Mouse (Mus musculus): ENCODE data around the gene Pygl. TPM values are rescaled to one million over a fixed set of nuclear protein-coding genes. Genes with fewer than 3 reads are reported as not detected.
"Not testable (repeated sequence)": the region's sequence is repeated elsewhere in the genome, so short reads cannot be mapped to it uniquely, and the experiment has no call there.

Pygl gene
- polyA plus RNA-seq, 1 experiment from 2014 or later: 0.03 TPM

GRCm38 (mm10) chr12:70161057-70161456, 70.2 kb downstream of the Pygl start:
- in situ Hi-C loops (cut with MboI; ENCODE audit: low pct_unique_long_range_greater_than_20kb): no loop called here
- CTCF ChIA-PET: no interaction called here

GRCm38 (mm10) chr12:70157292-70158066, 73.8 kb downstream of the Pygl start:
- DNase-seq (ENCODE audit: low read depth, low spot score) (peak; percentile 24), ATAC-seq (no peak)
- POLR2A ChIA-PET: interaction anchor here (0.6 kb wide), 1 partner anchor 915 kb away, joined by 4 read pairs; no protein-coding TSS in a partner anchor
- no peaks in the 10 kb centered on the region for H3K27me3 ChIP-seq
- in situ Hi-C loops (cut with MboI; ENCODE audit: low pct_unique_long_range_greater_than_20kb): no loop called here
- CTCF ChIA-PET: no interaction called here
- no peak for TF ChIP-seq CTCF (IDR thresholded peaks at IDR 0.05)

More at GRCm38 (mm10) chr12:70161057-70161456, 70.2 kb downstream of the Pygl start:
- POLR2A ChIA-PET: no interaction called here
- no peak for ATAC-seq
- TF ChIP-seq CTCF (IDR thresholded peaks at IDR 0.05): no peak
- no peaks in the 10 kb centered on the region for H3K27me3 ChIP-seq
- DNase-seq (ENCODE audit: low read depth, low spot score): no peak

- in situ Hi-C loops (cut with MboI; ENCODE audit: low pct_unique_long_range_greater_than_20kb): no loop called here
- DNase-seq (ENCODE audit: low read depth, low spot score): no peak
- ChIA-PET CTCF (no interaction called here), POLR2A (no interaction called here)
- H3K27me3 ChIP-seq: no peaks in the 10 kb centered on the region
- no peak for ATAC-seq
- TF ChIP-seq CTCF (IDR thresholded peaks at IDR 0.05): no peak
Measured at GRCm38 (mm10) chr12:70156222-70156621, 75.1 kb downstream of the Pygl start.

GRCm38 (mm10) chr12:70153842-70154241, 77.4 kb downstream of the Pygl start, which contains the start of gene Abhd12b:
TSS of gene Abhd12b (plus strand) at chr12:70154142.
- no peak for ATAC-seq
- ChIA-PET CTCF (no interaction called here), POLR2A (no interaction called here)
- no peak for DNase-seq (ENCODE audit: low read depth, low spot score)
- H3K27me3 ChIP-seq: no peaks in the 10 kb centered on the region
- in situ Hi-C loops (cut with MboI; ENCODE audit: low pct_unique_long_range_greater_than_20kb): no loop called here
- no peak for TF ChIP-seq CTCF (IDR thresholded peaks at IDR 0.05)

- ATAC-seq: no peak
- in situ Hi-C loops (cut with MboI; ENCODE audit: low pct_unique_long_range_greater_than_20kb): no loop called here
- H3K27me3 ChIP-seq: no peaks in the 10 kb centered on the region
- no peak for TF ChIP-seq CTCF (IDR thresholded peaks at IDR 0.05)
- ChIA-PET CTCF (no interaction called here), POLR2A (no interaction called here)
- DNase-seq (ENCODE audit: low read depth, low spot score): no peak
Measured at GRCm38 (mm10) chr12:70148631-70149265, 82.5 kb downstream of the Pygl start.

GRCm38 (mm10) chr12:70147986-70148630, 83.2 kb downstream of the Pygl start:
- in situ Hi-C loops (cut with MboI; ENCODE audit: low pct_unique_long_range_greater_than_20kb): no loop called here
- DNase-seq (ENCODE audit: low read depth, low spot score): no peak
- CTCF ChIA-PET: interaction anchor here (1.0 kb wide), 1 partner anchor 43 kb away, joined by 3 read pairs; no protein-coding TSS in a partner anchor
- POLR2A ChIA-PET: no interaction called here
- no peak for ATAC-seq
- H3K27me3 ChIP-seq: no peaks in the 10 kb centered on the region
- no peak for TF ChIP-seq CTCF (IDR thresholded peaks at IDR 0.05)

GRCm38 (mm10) chr12:70145586-70145985, 85.7 kb downstream of the Pygl start:
- TF ChIP-seq CTCF (IDR thresholded peaks at IDR 0.05): no peak
- in situ Hi-C loops (cut with MboI; ENCODE audit: low pct_unique_long_range_greater_than_20kb): no loop called here
- DNase-seq (ENCODE audit: low read depth, low spot score) (no peak), ATAC-seq (no peak)
- H3K27me3 ChIP-seq: no peaks in the 10 kb centered on the region
- CTCF ChIA-PET: interaction anchor here (0.8 to 1.5 kb wide), 7 partner anchors 9 to 227 kb away, joined by 3 to 4 read pairs (median 4); no protein-coding TSS in a partner anchor
- POLR2A ChIA-PET: no interaction called here

GRCm38 (mm10) chr12:70144637-70145448, 86.4 kb downstream of the Pygl start:
- TF ChIP-seq CTCF (IDR thresholded peaks at IDR 0.05): peak; percentile 66
- no peak for ATAC-seq

GRCm38 (mm10) chr12:70144106-70144587, 87.1 kb downstream of the Pygl start:
- POLR2A ChIA-PET; ATAC-seq; DNase-seq (ENCODE audit: low read depth, low spot score); H3K27me3 ChIP-seq; CTCF ChIA-PET: not testable (repeated sequence)
- in situ Hi-C loops (cut with MboI; ENCODE audit: low pct_unique_long_range_greater_than_20kb): loop anchor here (5.0 kb wide), 3 partner anchors 77 to 217 kb away; no protein-coding TSS in a partner anchor

More at GRCm38 (mm10) chr12:70144637-70145448, 86.4 kb downstream of the Pygl start:
- DNase-seq (ENCODE audit: low read depth, low spot score): peak; percentile 19
- ChIA-PET CTCF (interaction anchor here (0.8 to 1.5 kb wide), 7 partner anchors 9 to 226 kb away, joined by 3 to 4 read pairs (median 4); no protein-coding TSS in a partner anchor), POLR2A (interaction anchor here (0.5 kb wide), 1 partner anchor 479 kb away, joined by 3 read pairs; no protein-coding TSS in a partner anchor)
- no peaks in the 10 kb centered on the region for H3K27me3 ChIP-seq
- in situ Hi-C loops (cut with MboI; ENCODE audit: low pct_unique_long_range_greater_than_20kb): loop anchor here (5.0 kb wide), 3 partner anchors 78 to 218 kb away; no protein-coding TSS in a partner anchor

Measured in Patski (cell line).